Mouse (Mus musculus): ENCODE data around the gene Gm11437.
A peak's percentile ranks its signal among the peaks of the same experiment; 100 is the strongest.

Gene Gm11437

DNA sequence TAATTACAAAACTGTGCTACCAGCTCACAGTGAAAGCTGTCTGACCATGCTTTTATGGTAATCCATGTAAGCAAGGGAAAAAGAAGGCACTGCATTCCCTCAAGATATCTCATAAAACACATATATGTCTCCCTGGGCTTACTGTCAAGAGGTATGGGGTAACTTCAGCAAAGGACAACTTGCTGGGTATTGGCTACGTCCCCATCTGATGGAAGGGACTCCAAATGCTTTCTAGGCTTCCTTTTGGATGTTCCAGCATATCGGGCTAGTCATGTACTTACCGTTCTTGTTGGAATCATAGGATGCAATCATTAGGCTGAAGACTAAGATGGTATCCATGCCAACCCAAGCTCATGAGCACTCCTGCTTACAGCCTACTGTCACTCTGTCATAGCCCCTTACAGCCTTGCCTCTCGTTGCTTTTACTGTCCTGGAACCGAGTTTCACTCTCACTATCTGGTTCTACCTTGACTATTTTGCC lies at the start of gene Gm11437:
Gm11437 (minus strand) TSS at position 431 of the 481 bp plus-strand sequence.
- no peak for DNase-seq (ENCODE audit: low spot score in 2 of 2)

DNA sequence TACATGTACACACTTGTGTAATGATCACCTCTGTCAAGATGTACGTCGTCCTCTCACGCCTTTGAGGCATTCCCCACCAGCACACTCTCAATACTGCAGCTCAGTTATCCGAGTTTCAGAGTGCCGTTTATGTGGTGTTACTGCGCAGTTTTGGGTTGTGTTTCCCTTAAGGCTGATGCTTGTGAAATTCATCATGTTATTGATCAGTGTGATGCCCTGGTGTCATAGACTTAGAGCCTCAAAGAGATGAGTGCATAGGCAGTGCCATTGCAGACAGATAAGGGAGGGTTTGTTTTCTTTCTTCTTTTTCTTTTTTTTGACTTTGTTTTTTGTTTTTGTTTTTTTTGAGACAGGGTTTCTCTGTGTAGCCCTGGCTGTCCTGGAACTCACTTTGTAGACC lies 43.6 kb upstream of the Gm11437 start:
- no peak for DNase-seq (ENCODE audit: low spot score in 2 of 2)

DNA sequence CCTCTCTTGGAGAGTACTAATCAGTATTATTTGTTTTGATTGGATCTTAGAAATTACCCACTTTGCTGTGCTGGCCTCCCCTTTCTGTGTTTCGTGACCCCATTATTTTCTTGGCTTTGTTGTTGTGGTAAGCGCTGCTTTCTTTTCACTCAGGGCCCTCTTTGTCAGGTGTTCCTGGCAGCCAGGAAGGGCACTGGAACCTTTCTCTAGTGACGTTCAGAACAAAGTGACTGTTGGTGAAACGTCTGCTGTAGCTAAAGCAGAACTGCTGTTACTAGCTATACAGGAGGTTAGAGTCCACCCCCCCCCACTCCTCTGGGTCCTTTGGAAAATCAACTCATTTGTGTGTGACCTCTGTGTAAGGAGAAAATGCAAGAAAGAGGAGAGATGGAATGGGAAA lies 38.5 kb upstream of the Gm11437 start:
- DNase-seq (ENCODE audit: low spot score in 2 of 2) = no peak

DNA sequence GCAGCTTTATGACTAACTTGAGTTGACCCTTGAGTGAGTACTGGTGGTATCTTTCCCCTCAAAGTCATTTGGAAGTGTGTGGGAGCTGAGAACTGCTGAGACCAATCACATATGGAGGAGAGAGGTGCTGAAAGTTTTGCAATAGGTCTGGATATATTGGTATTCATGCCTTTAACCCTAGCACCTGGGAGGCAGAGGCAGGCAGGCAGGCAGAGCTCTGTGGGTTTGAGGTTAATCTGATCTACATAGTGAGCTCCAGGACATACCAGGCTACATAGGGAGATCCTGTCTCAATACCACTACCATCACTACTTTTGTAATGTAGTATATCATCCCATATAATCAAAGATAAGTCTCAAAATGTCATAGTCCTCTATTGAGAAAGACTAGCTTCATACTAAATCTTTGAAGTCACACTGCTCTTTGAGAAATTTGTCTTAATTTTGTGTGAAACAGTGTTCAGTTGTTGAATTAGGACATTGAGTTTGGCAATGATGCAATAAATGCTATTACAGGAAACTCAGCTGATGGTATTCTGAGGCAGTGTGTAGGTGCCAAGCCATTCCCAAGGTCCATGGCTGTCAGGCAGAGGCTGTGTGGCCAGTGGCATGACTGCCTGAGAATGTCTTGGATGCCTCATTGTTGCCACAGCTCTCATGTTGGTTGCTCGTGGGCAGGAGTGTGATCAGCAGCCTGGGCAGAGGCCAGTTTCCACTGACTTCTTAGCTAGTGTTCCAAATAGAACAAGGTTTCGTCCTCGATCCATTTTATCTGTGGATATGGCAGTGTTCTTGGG lies 30.5 kb upstream of the Gm11437 start:
- DNase-seq (ENCODE audit: low spot score in 2 of 2) = peak; percentile 38 to 61

DNA sequence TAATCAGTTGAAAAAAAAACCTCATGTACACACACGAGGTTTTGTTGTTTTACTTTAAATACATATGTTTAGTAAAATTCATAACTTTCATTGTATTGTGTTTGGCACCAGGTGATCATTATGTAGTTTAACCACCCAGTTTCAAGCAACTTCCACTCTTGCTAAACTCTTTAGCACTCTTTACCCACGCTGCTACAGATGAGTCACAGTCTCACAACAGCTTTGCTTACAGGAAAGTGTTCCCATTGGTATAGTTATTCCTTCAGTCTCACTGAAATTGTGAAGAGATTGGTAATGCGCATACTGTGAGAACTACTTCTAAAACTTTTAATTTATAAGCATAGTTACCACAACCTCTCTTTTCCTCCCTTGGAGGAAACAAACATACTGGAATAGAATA lies 27.5 kb upstream of the Gm11437 start:
- no peak for DNase-seq (ENCODE audit: low spot score in 2 of 2)

DNA sequence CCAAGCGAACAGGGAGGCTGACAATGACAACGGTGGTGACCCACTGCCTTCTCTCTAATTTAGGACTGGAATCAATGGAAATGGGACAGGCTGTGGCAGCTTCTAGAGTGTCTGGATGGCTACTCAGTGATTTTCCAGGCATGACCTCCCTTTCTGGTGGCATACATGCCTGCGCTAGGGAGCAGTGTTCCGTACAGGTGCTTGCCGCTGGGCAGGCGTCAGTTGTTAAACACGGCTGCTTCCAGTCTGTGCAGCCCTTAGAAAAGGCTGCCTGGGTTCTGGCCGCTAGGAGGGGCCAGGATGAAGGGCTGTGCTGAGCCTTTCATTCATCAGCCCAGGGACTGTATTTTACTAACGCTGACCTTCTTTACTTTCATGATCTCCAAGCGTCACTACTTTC lies 26.0 kb upstream of the Gm11437 start:
- DNase-seq (ENCODE audit: low spot score in 2 of 2) = no peak

DNA sequence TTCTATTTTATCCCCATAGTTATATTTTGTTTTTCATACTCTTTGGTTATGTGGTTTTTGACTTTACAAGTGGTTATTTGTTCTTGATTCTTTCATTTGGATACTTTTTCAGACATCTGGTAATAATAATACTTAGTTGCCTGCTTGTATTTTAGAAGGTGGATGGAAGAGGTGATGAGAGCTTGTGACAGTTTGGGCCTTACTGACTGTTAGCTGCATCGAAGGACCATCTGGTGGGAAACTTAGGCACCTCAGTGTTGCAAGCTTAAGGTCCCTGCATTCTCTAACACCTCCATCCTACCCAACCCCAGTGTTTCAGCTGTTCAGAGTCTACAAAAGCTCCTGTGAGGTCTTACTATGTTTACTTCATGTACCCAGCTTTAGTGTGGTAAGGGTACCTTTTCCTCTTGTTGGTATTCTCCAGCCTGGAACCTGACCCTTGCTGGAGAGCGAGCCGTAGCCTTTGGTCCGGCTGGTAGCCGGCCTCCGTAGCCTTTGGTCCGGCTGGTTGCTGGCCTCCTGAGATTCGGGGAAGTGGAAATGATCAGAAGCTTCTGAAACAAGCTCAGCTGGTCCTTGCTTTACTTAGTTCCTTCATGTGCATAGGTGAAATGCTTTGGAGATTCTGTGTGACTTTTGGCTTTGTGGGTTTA lies 23.4 kb upstream of the Gm11437 start:
- no peak for DNase-seq (ENCODE audit: low spot score in 2 of 2)

DNA sequence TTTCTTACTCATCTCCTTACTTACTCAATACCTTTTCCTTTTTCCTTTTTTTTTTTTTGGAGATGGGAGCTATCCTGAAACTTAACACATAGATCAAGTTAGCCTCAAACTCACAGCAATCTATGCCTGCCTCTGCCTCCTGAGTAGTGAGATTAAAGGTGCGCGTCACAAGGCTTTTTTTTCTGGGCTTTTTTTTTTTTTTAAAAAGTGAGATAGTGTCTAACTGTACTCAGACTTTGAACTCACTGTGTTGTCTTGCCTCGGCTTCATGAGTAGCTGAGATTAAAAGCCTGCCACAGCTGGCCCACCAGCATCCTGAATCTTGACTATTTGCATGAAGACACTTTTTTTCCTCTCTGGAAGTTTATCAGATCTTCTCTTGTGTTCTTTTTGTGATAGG lies 21.3 kb upstream of the Gm11437 start:
- no peak for DNase-seq (ENCODE audit: low spot score in 2 of 2)

DNA sequence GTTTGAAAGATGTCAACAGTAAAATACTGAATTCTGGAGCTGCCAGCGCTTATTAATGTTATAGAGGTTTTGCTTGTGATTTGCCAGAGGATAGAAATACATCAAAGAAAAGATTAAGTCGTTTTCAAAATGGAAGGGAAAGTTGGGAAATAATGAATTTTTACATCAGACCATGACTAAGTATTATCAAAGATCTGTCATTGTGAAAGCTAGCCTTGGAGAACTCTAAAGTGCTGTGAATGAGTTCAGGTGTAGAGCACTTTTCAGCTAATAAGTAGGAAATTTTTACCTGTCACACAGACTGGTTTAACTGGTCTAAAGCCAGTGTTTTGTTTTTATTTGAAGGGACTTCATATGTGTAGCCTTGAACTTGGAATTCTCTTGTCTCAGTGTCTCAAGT lies 14.0 kb upstream of the Gm11437 start:
- no peak for DNase-seq (ENCODE audit: low spot score in 2 of 2)

DNA sequence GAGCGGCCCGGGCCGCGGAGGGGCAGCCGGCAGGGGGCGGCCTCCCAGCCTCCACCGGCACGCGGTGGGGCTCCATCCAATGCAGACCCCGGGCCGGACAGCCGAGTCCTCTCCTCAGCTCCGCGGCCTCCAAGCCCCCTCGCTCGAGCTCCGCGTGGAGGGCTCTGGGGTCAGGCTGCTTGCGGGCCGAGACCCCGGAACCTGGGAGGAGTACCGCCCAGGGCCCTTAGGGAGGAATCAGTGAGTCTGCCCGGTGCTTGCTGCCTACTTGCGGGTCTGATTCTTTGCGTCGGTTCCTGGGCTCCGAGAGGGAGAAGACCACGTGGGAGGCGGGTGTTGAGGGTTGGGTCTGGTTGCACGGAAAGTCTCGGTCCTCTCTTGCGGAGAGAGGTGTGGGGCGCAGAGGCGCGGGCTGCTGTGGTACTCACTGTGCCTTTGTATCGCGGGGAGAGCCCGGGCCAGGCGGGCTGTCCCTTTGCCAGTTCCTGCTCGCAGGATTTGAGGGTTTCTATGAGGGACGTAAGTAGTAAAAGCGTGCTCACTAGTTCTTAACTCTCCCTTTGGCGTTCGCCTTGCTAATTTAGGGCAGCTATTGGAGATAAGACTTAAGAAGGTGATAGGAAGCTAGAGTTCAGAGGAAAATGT lies 12.8 kb upstream of the Gm11437 start:
- DNase-seq (ENCODE audit: low spot score in 2 of 2) = peak; percentile 48 to 78

DNA sequence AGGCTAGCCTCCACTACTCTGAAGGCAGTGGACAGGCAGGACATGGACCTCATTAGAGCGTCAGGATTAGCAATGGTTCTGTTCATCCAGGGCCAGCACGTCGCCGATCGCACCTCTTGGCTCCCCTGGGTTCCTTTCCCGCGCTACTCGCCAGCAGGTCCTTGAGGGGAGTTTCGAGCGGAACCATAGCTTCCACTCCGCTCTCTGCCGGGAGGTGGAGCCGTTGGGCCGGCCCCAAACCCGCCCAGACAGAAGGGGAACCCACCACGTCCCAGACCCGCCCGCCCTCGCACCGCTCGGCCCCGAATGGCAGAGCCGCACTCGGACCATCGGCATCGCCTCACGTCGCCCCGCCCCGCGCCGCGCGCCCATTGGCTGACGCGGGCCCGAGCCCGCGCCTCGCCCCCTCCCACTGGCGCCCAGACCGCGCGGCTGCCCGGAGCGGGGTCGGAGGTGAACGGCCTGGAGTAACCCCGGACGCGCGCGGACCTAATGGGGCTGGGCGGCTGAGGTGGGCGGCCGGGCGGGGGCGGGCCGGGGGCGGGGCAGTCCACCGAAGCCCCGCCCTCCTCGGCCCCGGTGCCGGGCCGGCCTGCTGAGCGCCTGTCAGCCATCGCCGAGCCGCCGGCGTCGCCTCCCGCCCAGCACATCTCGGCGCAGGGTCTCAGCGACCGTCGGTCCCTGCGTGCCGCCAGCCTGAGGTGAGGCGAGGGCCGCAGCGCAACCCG lies 12.1 kb upstream of the Gm11437 start:
- peak; percentile 83 to 93 for DNase-seq (ENCODE audit: low spot score in 2 of 2)

DNA sequence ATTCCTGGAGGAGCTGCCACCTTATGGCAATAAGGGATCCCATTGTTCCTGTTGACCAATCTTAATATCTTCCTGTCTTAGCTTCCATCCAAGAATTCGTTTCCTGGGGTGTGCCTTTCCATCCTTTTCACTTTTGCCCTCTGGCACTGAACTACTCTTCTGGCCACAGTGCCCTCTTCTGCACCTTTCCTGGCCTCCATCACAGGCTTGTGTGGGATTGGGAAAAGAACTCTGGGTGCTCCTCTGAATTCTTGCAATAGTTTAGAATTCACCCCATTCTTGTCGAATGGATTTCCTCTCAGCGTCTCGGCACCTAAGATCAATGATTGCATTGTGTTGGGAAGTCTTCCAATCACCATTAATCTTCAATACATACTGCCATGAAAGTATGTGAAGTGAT lies 11.3 kb upstream of the Gm11437 start:
- no peak for DNase-seq (ENCODE audit: low spot score in 2 of 2)

DNA sequence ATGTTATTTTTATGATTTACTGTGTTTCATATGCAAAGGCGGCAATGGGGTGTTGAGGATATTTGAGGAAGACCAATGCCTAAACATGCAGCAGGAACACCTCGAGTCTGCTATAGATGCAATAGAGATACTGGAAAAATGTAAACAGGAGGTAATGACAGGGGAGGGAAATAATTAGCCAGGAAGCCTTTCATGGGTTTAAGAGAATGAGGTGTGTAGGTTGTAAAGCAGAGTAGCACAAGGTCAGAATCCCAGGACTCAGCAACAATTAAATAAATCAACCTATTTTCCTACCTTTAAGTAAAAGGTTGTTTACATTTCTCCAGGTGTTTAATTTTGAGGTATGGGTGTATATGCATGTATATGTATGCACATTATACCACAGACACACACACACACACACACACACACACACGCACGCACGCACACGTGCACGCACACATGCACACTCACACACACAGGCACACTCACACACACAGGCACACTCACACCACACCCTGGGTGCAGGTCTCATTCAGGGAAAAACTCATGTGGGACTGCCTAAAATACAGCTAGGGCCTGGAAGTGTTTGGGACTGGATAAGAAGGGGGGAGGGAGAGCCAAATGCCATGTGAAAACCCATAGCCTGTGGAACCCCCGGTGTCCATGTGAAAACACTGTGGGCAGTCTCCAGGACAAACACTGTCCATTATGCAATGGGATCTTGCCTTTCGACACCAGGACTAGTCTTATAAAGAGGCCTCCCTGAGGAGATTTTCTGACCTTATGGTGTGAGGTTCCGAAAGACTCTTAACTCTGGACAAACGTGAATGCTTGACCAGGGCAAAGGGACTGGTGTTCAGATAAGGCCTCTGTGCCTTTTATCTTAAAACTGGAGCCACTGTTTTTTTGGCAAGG lies 5.5 kb upstream of the Gm11437 start:
- DNase-seq (ENCODE audit: low spot score in 2 of 2) = no peak

DNA sequence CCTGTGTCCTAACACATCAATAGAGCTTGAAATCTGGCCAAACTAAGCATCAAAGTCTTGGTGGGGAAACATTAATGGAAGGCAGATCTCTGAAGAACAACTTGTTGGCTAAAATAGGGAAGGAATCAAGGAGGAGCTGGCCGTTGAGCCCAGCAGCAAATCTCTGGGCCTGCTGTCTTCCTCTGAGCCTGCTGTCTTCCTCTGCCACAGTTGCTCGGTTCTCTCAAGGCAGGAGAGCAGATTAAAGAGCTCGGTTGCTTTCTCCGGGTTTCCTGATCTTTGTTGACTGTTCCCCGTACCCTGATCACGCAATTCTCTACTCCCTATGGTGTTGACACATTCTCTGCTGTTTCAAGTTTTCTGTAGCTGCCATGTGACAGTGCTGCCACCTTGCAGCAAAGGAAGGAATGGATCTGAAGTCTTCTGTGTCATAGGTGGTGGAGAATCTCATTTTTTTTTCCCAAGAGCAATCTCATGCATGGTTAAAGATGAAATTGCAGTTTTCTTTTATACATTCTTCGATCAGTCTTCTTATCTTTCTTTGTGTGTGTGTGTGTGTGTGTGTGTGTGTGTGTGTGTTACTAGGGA lies 1.5 kb upstream of the Gm11437 start:
- peak in 1 of 2 experiments; percentile 62 for DNase-seq (ENCODE audit: low spot score in 2 of 2)

DNA sequence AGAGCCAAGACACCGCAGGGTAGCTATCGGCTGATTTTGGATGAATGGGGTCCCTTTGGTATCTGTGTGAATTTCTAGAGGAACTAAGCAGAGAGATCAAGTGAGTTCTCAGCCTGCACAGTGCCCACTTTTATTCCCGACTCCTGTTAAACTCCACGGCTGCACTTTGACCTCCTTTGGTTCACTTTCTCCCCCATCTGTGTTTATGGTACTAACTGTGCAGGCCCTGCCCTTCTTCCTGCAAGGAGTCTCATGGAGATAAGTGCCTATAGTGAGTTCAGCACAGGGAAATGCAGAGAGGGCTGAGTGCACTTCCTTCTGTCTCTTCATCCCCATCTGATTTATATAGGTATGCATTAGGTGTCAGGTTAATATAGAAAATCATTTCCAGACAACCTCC lies 2.7 kb downstream of the Gm11437 start:
- no peak for DNase-seq (ENCODE audit: low spot score in 2 of 2)

DNA sequence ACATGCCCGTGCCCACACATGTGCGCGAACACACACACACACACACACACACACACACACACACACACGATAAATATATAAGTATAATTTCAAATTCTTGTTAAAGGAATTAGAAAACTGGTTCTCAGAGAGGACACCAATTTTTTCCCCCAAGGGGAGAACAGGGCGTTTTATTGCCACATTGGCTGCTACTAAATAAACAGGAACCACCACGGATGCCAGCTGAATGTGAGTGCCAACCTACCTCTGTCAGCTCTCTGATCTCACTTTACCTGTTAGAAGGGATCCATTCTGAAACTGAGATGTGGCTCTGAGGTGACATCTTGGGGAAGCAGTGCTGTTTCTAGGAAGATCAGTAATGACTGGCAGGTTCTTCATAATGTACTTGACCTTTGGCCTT lies 3.2 kb downstream of the Gm11437 start:
- no peak for DNase-seq (ENCODE audit: low spot score in 2 of 2)

DNA sequence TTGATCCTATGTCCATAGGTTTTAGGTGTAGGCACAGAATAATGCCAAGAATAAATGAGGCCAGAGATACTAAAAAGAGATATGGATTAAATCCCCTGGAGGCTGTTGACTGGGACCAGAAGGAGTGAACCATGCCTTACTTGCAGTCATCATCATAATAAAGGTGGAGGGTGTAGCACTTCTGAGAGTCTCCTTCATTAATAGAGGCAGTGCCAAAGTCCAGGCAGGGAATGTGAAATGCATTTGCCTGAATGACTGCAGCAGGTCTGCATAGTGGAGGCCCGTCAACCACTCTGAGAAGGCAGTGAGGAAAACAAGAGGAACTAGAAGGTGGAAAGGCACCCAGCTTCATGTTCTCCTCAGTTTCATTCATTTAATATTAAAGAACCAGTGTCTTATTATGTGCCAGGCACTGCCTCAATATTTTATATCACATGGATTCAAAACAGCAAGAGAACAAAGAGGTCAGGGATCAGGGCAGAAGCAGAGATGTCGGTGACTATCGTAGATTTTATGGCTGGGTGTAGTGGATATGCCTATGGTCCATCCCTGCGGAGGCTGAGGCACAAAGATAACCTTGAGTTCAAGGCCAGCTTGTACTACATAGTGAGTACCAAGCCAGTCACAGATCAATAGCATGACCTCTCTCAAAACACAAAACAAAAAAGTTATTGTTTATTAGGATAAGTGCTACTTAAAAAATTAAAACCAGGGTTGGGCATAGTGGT lies 10.6 kb downstream of the Gm11437 start:
- no peak for DNase-seq (ENCODE audit: low spot score in 2 of 2)

DNA sequence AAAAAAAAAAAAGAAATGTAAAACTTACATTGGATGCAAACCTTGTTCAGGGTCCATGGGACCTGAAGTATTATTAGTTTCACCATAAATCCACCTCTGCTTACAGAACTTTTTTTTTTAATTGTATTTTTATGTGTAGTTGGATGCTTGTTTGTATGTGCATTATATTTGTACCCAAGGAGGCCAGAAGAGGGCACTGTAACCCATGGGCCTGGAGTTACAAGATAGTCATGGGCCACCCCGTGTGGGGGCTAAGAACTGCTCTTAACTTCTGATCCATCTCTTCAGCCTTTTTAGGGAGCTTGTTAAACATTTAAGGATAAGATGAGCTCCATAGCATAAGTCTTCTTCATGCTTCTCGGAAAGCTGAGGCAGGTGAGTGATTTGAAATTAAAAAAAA lies 16.4 kb downstream of the Gm11437 start:
- no peak for DNase-seq (ENCODE audit: low spot score in 2 of 2)

DNA sequence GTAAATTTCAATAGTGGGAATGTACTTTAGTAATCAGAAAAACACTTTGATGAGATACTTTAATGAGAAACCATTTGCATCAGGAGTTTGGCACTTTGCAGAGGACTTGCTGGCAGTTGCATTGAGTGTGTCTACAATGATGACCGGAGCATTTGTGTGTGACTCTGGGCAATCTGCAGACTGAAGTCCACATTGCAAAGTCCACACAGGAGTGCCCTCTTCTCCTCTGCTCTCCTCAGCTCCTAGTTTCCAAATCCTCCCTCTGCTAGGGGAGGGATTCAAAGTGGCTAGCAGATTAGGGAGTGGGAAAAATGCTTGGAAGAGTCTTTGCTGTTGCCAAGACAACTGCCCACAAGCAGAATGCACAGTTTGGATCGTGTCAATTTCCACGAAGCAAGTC lies 21.2 kb downstream of the Gm11437 start:
- DNase-seq (ENCODE audit: low spot score in 2 of 2) = no peak

DNA sequence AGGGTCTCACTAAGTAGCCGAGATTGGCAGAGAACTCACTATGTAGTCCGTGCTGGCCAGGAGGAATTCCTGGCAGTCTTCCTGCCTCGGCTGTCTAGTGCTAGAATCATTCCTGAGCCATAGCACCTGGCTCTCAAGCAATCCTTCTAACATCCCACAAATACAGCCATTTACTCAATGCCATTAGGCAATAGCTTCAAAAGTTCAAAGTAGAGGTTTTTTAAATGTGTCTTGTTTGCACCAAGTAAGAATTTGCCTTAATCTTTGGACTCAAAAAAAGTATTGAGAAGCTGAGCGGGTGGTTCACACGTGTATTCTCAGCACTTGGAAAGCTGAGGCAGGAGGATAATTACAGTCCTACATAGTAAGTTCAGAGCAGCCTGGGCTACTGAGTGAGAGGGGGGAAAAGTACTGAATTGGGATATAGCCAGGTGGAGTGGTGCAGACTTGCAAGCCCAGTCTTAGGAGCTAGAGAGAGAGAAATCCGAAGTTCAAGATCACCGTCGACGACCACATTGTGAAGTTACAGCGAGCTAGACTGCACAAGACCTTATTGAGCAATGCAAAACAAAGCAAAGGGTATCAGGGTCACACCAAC lies 22.0 kb downstream of the Gm11437 start:
- DNase-seq (ENCODE audit: low spot score in 2 of 2) = no peak

Measured in left cerebral cortex, adult 9 months (tissue).